Mouse (Mus musculus) MEL (cell line): ENCODE measurements around the gene Rnf186.

Source experiments
- BHLHE40 ChIP-seq: IDR thresholded peaks from 2 replicates; pipeline ENCODE4 v1.6.1; 2012; ENCODE audit warnings: low read depth, mild to moderate bottlenecking, inconsistent platforms, low read length, improper control_type of control experiment, borderline replicate concordance
- CHD2 ChIP-seq: IDR thresholded peaks from 2 replicates; pipeline ENCODE4 v1.6.1; 2011; ENCODE audit warnings: low read length, improper control_type of control experiment
- CTCF ChIP-seq, 3 experiments: IDR thresholded peaks in 2 of 3; conservative IDR thresholded peaks in 1 of 3; 2 replicates each; pipeline ENCODE4 v1.5.1; 2011 to 2012; ENCODE audit warnings: low read length in 3 of 3, low read depth in 2 of 3, mild to moderate bottlenecking in 2 of 3, improper control_type of control experiment in 1 of 3, inconsistent platforms in 1 of 3, mixed read lengths in 1 of 3, moderate library complexity in 1 of 3; ENCODE audit not compliant: control insufficient read depth in 1 of 3, insufficient read depth in 1 of 3, poor library complexity in 1 of 3, severe bottlenecking in 1 of 3
- KAT2A ChIP-seq: conservative IDR thresholded peaks from 2 replicates; pipeline ENCODE4 v1.6.1; 2012; ENCODE audit warnings: low read depth, low read length, improper control_type of control experiment, inconsistent platforms
- MAZ ChIP-seq: IDR thresholded peaks from 2 replicates; pipeline ENCODE4 v1.6.1; 2012; ENCODE audit warnings: low read depth, mild to moderate bottlenecking, inconsistent platforms, low read length, improper control_type of control experiment
- POLR2A ChIP-seq, 2 experiments: IDR thresholded peaks; 2 replicates each; pipeline ENCODE4 v1.6.1; 2011 to 2012; ENCODE audit warnings: low read length in 2 of 2, mild to moderate bottlenecking in 2 of 2, control low read depth in 1 of 2, improper control_type of control experiment in 1 of 2, low read depth in 1 of 2, moderate library complexity in 1 of 2; ENCODE audit not compliant: control insufficient read depth in 1 of 2, insufficient read depth in 1 of 2, poor library complexity in 1 of 2
- UBTF ChIP-seq: IDR thresholded peaks from 2 replicates; pipeline ENCODE4 v1.6.1; 2012; ENCODE audit warnings: low read depth, mild to moderate bottlenecking, inconsistent platforms, low read length, improper control_type of control experiment, moderate library complexity, borderline replicate concordance; ENCODE audit not compliant: insufficient read depth
- USF2 ChIP-seq, 2 experiments: IDR thresholded peaks; 2 replicates each; pipeline ENCODE4 v1.6.1; 2011 to 2012; ENCODE audit warnings: improper control_type of control experiment in 2 of 2, low read length in 2 of 2, borderline replicate concordance in 1 of 2, inconsistent platforms in 1 of 2, low read depth in 1 of 2, mild to moderate bottlenecking in 1 of 2; ENCODE audit not compliant: insufficient read depth in 1 of 2
- ZMIZ1 ChIP-seq: IDR thresholded peaks from 2 replicates; pipeline ENCODE4 v1.6.1; 2012; ENCODE audit warnings: low read depth, mild to moderate bottlenecking, inconsistent platforms, low read length, improper control_type of control experiment, moderate library complexity

DNA sequence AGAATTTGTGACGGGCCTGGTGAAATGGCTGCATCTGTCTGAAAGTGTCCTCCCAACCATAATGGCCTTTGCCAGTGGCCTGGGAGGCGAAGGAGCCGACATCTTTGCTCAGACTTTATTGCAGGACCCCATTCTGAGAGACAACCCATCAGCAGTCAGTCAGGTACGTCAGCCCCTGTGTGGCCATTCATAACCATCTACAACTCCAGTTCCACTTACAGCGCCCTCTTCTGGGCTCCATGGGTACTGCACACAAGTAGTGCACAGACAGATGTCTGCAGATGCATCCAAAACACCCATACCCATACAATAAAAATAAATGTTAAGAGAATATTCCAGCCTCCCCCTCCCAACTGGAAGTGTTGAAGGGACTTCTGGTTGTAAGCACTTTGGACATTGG, 29.5 kb downstream of the Rnf186 start:
- TF ChIP-seq POLR2A (IDR thresholded peaks at IDR 0.05; ENCODE audit: control insufficient read depth in 1 of 2, insufficient read depth in 1 of 2, low read depth in 1 of 2, low read length in 2 of 2, poor library complexity in 1 of 2) (no peak), CHD2 (no peak), ZMIZ1 (no peak), CTCF (IDR thresholded peaks at IDR 0.05 in 2 of 3, conservative IDR thresholded peaks at IDR 0.05 in 1 of 3; ENCODE audit: control insufficient read depth in 1 of 3, insufficient read depth in 1 of 3, low read depth in 2 of 3, low read length in 3 of 3, poor library complexity in 1 of 3, severe bottlenecking in 1 of 3) (peak; percentile 59 to 73 (median 61)), USF2 (IDR thresholded peaks at IDR 0.05; ENCODE audit: borderline replicate concordance in 1 of 2, insufficient read depth in 1 of 2, low read depth in 1 of 2, low read length in 2 of 2) (no peak), UBTF (no peak), MAZ (no peak), BHLHE40 (no peak), KAT2A (no peak)
